Mouse (Mus musculus) large intestine, adult 2 months (tissue): ENCODE measurements around the gene Antxr1. TPM values are rescaled to one million over a fixed set of nuclear protein-coding genes. Genes with fewer than 3 reads are reported as not detected.

Experiments
- DNase-seq: peaks from one replicate; pipeline ENCODE4 v3.0.0-alpha.2; 2012; ENCODE audit warnings: low read depth, low spot score
- WGBS: fragments of 180-500 bp; shearing (Covaris S2); methylation state at CpG from one replicate; pipeline ENCODE4 v1.1.7; 2018; 5-methylcytosine and 5-hydroxymethylcytosine counted together
- polyA plus RNA-seq: library from polyadenylated mRNA; depleted of rRNA; stranded (reverse); fragments of >200 nt; gene quantifications from 2 replicates; pipeline ENCODE4 v1.2.3, GENCODE M21; 2012

Antxr1 gene
- polyA plus RNA-seq, 1 experiment, result 3.7 TPM

DNA sequence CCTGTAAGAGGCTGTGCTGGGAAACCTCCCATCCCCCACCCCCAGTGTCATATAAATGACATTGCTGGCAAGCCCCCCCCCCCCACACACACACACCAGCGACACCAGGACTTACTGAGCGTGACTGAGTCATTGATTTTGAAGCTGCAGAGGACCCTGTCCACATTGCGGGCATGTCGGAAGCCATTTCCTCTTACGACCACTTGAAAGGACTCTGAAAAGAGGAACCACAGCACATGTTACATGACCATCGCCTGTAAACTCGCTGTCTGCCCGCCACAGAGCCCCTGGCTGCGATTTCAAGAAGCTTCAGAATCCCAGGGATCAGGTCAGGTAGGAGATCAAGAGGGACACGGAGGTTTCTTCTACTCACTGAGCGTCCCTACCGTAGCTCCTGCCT lies 80.0 kb downstream of the Antxr1 start:
- WGBS, result 84% methylated on average over 12 of the region's 12 CpGs
- DNase-seq, result no peak

DNA sequence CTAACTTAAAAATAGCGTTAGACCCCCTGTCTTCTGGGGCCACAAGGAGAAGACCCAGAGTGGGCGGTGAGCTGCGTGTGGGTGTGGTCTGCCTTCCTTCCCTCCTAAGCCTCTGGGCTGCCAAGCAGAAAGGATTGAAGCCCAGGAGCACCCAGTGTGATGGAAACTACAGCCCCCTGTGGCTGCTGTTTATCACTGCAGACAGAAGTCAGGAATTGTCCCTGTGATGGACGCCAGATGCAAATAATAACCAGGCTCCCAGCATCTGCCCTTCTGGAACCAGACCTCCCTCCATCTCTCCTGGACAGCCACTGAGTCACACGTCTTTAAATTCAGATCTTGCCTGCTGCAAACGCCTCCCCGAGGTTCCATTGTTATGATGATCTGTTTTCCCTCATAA lies 80.9 kb downstream of the Antxr1 start:
- WGBS, result 50% methylated on average over 7 of the region's 7 CpGs
- no peak for DNase-seq

DNA sequence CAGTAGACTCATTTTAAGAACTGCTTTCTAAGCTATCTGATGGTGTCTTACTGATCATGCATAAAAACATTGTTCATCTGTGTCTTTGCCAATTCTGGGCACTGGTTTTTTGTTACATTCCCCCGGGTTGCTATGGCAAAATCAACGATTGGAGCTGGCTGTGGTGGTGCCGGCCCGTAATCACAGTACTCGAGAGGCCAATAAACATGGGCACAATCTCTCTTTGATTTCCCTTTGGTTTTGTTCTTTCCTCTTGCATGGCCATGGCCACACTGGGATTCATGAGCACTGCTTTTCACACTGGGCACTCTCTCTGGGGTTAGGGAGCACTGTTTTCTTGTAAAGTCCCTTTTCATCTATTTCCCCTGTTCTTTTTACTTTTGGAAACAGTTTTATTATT lies 83.9 kb downstream of the Antxr1 start:
- WGBS, result 40% methylated on average over 5 of the region's 5 CpGs

DNA sequence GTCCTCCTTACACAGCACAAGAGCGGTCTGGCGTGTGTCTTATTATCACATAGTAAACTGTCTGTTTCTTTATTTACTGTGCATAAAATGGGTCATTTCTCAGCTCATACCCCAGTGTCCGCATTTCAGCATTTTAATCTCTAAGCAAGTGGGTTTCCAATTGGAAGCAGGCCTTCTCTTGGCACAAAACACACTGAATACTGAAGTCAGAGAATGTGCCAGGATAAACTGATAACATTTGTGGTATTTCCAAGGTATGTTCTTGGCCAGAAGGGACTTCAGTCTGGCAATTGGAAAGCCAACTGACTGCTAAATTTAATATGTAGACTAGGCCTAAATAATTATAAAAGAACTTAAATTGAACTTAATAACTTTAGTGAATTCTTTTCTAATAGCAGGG lies 84.9 kb downstream of the Antxr1 start:
- DNase-seq, result no peak
- WGBS, result 83% methylated on average over 3 of the region's 3 CpGs

More for the DNA sequence above, 83.9 kb downstream of the Antxr1 start:
- DNase-seq, result no peak

DNA sequence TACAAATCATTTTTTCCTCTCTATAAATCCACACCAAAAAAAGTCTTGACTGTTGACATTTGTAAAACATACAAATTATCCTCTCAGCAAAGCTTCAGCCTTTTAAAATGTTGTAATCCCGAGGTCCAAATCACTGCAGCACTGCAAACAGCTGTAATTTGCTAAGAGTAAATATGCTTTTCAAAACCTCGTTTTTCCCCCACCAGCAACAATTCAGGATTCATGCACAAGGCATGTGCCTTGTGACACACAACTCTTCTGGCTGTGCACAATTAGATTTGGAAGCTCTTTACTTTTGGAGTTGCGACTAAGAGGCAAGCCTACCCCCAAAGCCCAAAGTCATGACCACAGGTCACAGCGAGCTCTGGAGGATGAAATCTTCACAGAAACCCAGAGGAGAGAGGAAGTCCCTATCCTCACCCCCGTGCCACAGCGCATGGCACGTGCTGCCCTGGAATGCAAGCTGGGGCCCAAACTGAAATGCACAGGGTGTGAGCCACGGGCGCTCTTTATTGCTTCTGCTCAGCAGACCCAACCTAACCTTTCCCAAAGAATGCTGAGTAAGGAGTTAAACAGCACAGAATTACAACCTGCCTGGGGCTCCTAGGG lies 87.3 kb downstream of the Antxr1 start:
- 32% methylated on average over 9 of the region's 9 CpGs for WGBS
- DNase-seq, result no peak

DNA sequence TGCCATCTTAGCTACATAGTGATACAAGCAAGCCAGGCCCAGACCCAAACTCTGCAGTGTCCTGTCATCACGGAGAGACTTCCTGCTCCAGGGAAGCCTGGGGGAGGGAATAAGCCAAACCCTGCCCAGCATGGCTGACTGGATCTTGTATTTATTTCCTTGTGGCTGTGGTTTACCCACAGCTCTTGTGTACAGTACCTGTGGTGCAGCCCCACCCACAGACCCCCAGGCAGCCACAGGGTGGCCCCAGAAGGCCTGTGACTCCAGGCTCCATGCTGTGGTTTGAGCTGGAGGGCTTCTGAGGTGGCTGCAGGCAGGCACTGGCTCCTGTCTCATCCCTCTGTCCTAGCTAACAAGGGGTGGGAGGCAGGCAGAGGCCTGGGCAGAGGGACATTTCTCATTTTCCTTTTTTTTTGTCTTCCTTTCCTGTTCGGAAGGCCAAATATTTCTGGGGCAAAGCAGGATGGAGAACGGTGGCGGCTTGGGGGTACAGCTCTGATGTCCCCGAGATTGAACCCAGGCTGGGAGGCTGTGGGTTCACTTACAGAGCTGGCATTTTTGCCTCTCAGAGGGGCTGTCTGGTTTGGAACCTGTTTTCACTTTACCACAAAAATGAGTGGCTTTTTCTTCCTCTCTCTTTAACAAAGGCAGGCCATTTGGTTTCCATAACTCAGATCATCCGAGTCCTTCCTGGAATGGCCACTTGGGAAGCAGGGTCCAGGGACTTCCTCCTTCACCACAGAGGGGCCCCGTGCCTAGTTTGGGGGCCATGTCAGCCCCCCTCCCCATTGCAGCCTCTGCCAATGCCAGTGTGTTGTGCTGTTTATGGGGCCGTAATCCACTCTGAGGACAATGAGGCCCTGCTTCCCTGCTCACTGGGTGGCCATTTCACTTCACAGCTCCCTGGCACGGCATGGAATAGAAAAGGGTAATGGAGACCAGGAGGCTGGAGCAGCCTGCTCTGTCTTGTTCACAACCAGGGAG lies 91.2 kb downstream of the Antxr1 start:
- WGBS, result 74% methylated on average over 9 of the region's 9 CpGs
- no peak for DNase-seq

DNA sequence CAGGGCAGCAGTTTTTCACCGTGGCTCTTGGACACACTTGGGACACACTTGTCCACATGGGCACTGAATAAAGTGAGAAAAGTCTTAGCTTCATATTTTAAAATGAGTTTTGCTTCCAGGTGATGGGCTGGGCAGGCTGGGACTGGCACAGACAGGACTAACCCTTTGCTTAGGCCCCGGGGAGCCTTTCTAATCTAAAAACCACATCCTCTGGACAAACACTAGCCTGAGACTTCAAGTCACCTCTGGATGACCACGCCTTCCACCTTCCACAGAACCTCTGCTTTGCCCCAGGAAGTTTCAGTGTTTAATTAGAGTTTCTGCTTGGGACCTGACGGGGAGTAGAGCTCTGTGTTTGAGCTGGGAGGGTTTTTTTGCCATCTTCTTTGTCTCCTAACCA lies 98.4 kb downstream of the Antxr1 start:
- DNase-seq, result no peak
- 38% methylated on average over 4 of the region's 4 CpGs for WGBS

DNA sequence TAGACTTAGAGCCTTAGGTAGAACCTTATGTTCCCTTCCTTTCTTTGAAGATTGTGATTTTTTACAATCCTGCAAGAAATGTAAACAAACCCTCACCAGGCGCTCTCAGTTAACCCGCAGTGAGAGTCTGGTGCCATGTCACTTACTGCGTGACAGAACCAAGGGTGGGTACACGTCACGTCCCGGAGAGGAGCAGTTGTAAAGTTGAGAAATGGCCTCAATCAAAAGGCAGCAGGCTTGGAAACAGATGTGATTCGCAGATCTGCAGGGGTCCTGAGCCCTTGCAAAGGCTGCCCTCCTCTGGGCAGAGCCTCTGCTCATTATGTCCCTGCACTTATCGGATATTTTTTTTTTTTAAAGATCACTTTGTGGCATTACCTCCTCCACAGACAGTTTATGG lies 99.6 kb downstream of the Antxr1 start:
- no peak for DNase-seq
- 22% methylated on average over 8 of the region's 8 CpGs for WGBS

DNA sequence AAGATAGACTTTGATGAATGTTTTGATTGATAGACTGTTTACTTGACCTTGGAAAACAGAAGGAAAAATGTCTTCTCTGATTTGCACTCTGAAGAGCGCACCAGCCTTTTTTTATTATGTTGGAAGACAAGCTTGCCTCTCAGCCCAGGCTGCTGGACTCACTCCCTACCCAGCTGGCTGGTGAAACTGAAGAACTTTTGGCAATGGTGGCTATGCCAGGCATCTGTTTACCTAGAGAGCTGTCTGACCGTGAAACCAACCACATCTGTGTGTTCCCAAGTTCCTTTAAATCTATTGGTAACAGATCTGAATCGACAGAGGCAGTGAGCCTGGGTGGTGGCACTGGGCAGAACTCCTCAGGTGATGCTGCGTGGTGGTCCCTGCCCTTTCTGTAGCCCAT lies 102.5 kb downstream of the Antxr1 start:
- no peak for DNase-seq
- 69% methylated on average over 4 of the region's 4 CpGs for WGBS

DNA sequence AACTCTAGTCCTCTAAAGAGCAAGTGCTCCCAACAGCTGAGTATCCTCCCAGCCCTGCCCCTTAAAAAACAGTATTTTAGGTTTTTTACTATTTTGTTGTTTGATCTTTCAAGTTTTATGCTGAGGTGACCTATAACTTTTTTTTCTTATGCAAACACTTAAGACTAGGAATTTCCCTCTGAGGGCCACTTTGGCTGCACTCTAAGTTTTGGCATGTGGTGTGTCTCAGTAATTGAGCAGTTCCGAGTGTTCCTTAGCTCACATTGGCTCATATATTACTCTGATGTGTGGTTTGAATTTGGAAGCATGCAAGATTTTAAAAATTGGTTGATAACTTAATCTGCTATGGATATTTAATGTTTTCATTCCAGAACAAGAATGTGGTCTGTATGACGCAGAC lies 105.6 kb downstream of the Antxr1 start:
- 95% methylated on average over 2 of the region's 2 CpGs for WGBS
- no peak for DNase-seq

DNA sequence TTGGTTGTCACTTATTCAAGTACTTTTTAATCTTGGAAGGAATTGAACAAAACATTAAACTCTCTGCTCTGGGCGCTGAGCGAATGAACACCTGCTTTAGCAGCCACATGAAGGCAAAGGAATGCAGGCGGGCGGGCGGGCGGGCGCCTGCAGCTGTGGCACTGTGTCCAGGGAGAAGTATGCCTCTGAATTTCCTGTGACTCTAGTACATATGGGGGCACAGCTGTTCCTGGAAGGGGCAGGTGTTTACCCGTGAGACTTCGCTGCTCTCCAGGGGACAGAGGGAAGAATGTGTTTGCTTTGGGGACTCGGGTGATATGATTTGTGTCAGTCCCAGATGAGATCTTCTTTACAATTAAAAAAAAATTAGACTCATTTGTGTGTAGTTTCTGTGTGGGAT lies 107.7 kb downstream of the Antxr1 start:
- 33% methylated on average over 10 of the region's 10 CpGs for WGBS

DNA sequence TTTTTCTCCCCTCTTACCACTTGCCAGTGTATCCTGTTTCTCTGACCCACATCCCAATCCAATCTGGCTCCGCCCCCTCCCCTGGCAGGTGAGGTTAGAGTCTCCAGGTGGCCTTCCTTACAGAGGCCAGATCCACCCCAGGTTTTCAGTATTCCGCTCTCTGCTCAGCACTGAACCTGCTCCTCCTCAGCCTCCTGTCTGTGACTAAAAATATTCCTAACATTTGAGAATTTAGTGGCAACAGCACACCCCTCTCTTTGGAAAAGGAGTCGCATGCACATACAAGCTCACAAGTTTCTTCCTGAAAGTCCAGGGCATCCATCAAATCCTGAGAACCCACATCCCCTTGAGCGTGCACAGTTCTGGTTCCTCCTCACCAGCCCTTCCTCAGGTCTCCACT lies 109.3 kb downstream of the Antxr1 start:
- DNase-seq, result no peak
- WGBS, result 85% methylated on average over 4 of the region's 4 CpGs

More for the DNA sequence above, 107.7 kb downstream of the Antxr1 start:
- DNase-seq, result no peak

DNA sequence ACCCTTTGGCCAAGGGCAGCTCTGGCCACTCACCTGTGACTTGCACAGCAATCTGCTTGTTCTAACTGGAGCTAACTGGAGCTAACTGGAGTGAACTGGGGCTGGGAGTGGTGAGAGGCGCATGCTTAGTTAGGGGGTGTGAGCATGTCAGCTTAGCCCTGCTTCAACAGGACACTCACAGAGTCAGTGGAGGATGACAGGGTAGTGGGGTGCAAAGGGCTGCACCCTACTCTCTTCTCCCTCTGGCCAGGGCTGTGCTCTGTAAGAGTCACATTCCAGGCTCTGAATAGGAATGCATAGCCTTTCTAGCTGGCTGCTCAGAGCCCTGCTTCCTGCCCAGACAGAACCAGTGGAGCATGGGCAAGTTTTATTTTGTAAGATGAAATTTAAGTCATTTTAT lies 110.3 kb downstream of the Antxr1 start:
- DNase-seq, result no peak
- 96% methylated on average over 1 of the region's 1 CpGs for WGBS

DNA sequence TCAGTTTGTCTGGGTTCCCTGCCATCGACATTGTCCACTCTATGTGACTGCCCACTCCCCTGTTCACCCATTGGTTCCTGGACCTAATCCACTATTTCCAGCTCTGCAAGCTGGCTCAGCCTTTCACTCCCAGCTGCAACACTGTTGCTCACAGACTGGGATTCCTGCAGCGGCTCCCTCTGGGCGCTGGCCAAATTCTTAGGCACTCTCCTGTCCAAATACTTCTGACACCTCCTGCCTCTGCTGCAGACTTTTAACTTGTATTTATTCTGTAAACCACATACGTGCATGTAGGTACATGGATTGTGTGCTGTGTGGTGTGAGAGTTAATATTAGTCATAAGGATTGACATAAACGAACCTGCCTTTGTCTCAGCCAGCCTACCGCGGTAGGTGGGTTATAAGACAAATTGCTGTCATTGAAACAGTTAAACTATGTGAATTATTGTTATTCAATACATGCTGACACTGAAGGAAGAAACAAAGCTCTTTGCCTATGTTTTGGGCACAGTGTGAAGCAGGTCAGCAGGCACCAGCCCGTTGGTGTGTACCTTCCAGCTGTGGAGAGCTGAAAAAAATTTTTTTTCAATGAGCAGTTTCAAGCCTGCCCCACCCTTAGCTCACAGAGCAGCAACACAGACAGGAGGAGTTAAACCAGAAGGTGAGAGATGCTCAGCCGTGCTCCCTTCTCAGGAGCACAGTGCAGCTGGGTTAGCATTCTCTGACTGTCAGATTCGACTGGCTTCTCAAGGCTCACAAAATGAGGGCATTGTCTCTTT lies 112.6 kb downstream of the Antxr1 start:
- no peak for DNase-seq
- WGBS, result 30% methylated on average over 10 of the region's 10 CpGs

DNA sequence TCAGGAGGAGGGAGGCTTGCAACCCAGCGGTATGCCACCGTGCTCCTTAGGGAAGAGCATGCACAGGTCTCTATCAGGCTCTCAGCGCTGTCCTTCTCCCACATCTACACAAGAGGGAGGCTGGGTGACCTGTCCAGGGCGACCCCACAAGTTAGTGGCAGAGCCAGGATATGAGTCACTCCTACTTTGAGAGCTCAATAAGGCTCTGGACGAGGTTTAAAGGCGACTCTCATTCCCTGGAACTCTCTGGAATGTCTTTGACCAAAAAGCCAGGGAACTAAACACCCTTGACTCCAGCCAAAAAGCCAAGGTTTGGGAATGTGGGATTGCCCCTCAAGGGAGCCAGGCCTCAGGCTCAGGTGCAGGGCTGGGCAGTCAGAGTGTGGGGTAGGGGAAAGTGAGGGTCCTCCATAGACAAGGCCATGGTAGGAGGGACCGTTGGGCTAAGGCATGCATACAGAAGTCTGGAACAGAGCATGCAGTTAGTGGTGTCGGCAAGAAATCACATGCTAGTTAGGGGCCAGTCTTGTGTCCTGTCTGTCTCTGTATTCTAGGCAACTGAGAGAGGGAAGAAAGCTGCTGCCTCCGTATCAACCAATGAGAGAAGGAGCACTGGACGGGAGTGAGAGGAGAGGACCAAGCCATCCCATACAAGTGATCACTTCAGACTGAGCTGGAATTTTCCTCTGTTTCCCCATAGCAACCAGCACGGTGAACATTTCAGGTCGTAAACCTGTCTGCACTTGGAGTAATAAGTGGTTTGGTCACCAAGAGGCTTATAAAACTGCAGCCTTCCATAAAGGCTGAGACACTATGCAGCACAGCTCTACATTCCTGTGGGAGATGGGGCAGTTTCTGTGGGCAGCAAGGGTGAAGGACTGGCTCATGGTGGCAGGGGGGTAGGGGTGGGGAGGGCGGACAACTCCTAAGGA lies 116.3 kb downstream of the Antxr1 start:
- no peak for DNase-seq
- WGBS, result 42% methylated on average over 13 of the region's 13 CpGs

DNA sequence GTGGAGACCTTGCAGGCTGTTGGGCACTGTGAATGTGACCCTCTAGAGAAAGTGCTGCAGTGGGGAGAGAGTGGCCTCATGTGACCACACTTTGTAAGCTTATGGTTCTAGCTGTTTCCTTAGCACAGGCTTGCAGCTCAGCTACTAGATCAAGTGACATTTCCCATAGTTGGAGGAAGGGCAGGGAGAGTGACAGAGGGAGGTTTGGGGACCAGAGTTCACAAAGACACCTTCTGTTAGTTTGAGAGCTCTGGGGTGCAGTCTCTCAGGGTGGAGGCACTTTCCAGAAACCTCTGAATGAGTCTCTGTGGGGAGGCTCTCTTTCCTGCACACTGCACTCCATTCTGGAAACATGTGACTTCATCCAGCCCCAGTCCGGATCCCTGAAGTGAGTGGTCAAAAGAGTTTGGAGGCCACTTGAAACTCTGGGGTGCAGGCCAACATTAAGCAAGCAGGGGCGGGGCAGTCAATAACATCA lies 119.5 kb downstream of the Antxr1 start:
- WGBS, result 43% methylated on average over 2 of the region's 2 CpGs
- DNase-seq, result no peak

DNA sequence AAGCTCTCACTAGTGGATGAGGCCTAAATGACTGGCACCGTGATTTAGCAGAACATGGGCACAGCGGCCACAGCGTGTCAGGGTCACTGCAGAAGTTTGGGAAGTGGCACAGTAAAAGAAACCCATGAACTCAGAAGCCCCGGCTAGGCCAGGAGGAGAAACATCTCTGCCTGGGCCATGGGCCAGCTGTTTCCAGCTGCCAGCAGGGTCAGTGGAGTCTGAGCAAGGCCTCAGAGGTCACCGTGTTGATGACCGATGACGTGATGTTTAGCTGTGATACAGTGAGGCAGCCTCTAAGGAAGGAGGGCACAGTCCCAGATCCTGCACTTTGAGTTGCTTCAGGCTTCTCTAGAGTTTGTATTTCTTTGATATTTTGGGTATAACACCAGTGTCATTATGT lies 122.4 kb downstream of the Antxr1 start:
- DNase-seq, result no peak
- WGBS, result 61% methylated on average over 7 of the region's 7 CpGs

DNA sequence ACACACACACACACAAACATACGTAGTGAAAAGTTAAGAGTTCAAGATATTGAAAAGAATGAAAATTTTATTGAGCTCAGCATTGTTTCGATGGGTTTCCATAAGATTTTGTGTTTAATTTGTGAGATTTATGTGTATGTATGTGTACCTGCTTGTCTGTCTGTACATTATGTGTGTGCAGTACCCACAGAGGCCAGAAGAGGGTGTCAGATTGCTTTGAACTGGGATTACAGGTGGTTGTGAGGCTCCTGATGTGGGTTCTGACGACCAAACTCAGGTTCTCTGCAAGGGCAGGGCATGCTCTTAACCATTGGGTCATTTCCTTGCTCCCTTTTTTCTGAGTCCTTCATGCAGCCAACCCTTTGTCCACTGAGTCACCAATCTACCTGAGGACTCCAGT lies 124.1 kb downstream of the Antxr1 start:
- WGBS, result 91% methylated on average over 3 of the region's 3 CpGs
- no peak for DNase-seq

DNA sequence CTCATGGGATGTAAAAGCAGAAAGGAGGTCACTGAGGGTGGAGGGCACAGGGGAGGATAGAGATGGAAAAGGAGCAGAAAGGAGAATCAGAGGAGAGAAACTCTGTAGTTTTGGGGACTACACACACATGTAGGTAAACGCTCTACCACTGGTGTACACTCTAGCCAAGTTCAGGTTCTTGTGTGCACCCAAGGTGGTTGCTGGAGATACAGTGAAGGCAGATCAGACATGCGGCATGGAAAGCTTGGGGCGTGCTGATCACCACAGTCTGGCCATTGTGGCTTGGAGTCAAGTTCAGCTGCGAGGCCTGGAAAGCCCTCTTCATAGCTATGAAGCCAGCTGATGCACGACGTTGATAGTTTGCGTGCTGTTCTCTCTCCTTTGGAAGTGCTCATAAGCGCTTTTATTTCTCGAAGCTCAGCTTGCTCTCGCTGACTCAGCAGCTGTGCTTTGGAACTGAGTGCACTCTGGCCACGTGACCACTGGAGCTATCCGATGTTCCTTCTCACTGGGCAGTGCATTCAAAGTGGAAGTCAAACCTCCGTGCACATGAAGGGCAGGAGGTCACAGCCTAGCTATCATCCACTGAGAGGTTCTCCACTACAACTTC lies 128.1 kb downstream of the Antxr1 start:
- no peak for DNase-seq
- WGBS, result 50% methylated on average over 13 of the region's 13 CpGs
